In the genomic region with DNA sequence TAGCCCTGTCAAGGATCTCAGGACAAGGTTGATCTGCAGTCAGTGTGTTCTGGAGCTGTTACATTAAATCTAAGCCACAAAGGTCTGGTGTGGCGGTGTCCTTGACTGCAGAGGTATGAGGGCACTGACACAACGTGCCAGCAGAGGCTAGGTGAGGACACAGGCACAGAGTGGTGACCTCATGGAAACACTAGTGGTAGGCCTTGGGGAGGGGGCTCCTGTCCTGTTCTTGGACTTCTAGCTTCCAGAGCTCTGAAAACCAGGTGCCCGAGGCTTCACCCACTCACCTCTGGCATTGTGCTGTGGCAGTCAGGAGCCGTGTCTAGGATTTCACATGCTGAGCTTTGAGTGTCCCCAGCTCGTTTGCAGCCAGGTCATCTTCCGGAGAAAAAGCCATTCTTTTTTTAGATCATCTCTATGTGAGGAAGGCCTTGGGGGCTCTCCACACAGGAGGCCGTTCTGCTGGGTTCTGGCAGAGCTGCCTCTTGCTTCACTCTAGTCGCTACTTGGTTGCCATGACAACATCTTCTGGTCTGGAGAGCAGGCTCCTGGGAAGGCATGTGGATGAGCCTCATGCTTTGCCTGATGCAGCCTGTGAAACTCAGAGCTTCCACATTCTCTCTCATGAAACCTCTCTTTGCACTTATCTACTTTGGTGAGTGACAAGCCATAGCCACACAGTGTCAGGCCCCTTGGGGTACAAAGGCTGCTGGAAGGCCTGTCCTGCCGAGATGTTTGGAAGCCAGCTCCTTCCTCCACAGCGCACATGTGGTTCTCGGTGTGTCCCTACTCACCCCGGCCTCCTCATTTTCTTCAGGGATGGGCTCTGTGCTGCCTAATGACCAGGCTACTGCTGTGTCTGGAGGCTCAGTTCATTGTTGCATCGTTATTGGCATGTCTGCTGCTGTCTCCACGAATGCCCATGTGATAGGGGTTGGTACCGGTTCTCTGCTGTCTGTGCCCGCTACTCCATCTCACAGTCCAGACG, we compare ENCODE assay signal across 9 mouse cellular contexts. TPM values are rescaled to one million over a fixed set of nuclear protein-coding genes. Genes with fewer than 3 reads are reported as not detected.
A peak's percentile ranks its signal among the peaks of the same experiment; 100 is the strongest.
DNase-seq lines count a peak whose midpoint lies in the region; ATAC-seq lines count a peak whose summit lies in the region.
"Had no signal": no experiment of that assay in that cellular context is flagged by ENCODE, and none has a peak within 500 bp of the region (broad histone marks: within the 10 kb centered on the region; RNA-seq: fewer than 3 reads in every experiment).

No protein-coding gene starts in this region.

- DNase-seq in layer of hippocampus, adult 18-20 months (ENCODE audit: low spot score in 2 of 2), result peak; percentile 63 to 73
- no peak for DNase-seq in layer of hippocampus, adult 9-10 months (ENCODE audit: low spot score)
- peak; percentile 59 to 61 for DNase-seq in cerebellum, postnatal 14 days
- peak; percentile 29 for DNase-seq in heart, postnatal 4 days
- no peak for DNase-seq in thymus, postnatal 36 days

- H3K9me3 ChIP-seq in neural tube, embryonic 14.5 days (ENCODE audit: control insufficient read depth, low read length), result no peaks in the 10 kb centered on the region
- H3K9me3 ChIP-seq in liver, embryonic 12.5 days (replicated peaks), result no peaks in the 10 kb centered on the region

- peaks cover 9% of the 10 kb centered on the region; the same call in 1 of the 2 replicates for H3K4me1 ChIP-seq in neural tube, embryonic 14.5 days (ENCODE audit: control insufficient read depth, insufficient read depth, low read length)
- no peaks in the 10 kb centered on the region for H3K4me1 ChIP-seq in liver, embryonic 12.5 days

- no peaks in the 10 kb centered on the region for H3K27me3 ChIP-seq in neural tube, embryonic 14.5 days (ENCODE audit: control insufficient read depth, insufficient read depth, low read length)
- H3K27me3 ChIP-seq in liver, embryonic 12.5 days (replicated peaks), result no peaks in the 10 kb centered on the region

- H3K4me3 ChIP-seq in neural tube, embryonic 14.5 days (ENCODE audit: low read depth, low read length), result no peak overlapping the region
- no peak overlapping the region for H3K4me3 ChIP-seq in liver, embryonic 12.5 days

- H3K9ac ChIP-seq in neural tube, embryonic 14.5 days (replicated peaks; ENCODE audit: low read depth, low read length), result no peak overlapping the region
- H3K9ac ChIP-seq in liver, embryonic 12.5 days, result no peak overlapping the region

- H3K36me3 ChIP-seq in neural tube, embryonic 14.5 days (ENCODE audit: control insufficient read depth, insufficient read depth, low read length), result no peaks in the 10 kb centered on the region; the same call in 1 of the 2 replicates
- H3K36me3 ChIP-seq in liver, embryonic 12.5 days, result no peaks in the 10 kb centered on the region

- H3K4me2 ChIP-seq in neural tube, embryonic 14.5 days (ENCODE audit: low read depth, low read length), result no peak overlapping the region
- no peak overlapping the region for H3K4me2 ChIP-seq in liver, embryonic 12.5 days

- peak overlapping the region; percentile 53; the same call in 1 of the 2 replicates for H3K27ac ChIP-seq in neural tube, embryonic 14.5 days (ENCODE audit: low read depth, low read length)
- no peak overlapping the region for H3K27ac ChIP-seq in liver, embryonic 12.5 days

- peak; percentile 90 for ATAC-seq in neural tube, embryonic 14.5 days (ENCODE audit: low read depth)
- no peak for ATAC-seq in monocyte, adult 5-6 weeks (replicated peaks; ENCODE audit: insufficient number of reproducible peaks, low FRiP score, low TSS enrichment, poor library complexity, severe bottlenecking)
- ATAC-seq in liver, embryonic 12.5 days, result no peak

- 58% methylated on average over 17 of the region's 17 CpGs for WGBS in neural tube, embryonic 14.5 days
- WGBS in liver, embryonic 12.5 days (ENCODE audit: insufficient replicate concordance), result 59% methylated on average over 17 of the region's 17 CpGs

RNA-seq across cellular contexts. Expression of gene Wfs1, which starts 53.2 kb away (rescaled TPM):
- total RNA-seq in layer of hippocampus, adult 18-20 months (2021), result 100 to 1,000 TPM; 145 to 182 TPM
- 10 to 100 TPM; 26.3 to 27.7 TPM for total RNA-seq in heart, postnatal 4 days (2021)
- polyA plus RNA-seq in neural tube, embryonic 14.5 days (2014; fragmentation: Nextera tagmentation; extraction: Ambion mirVana), result 7.4 and 9.6 TPM in 2 replicates
- 1.2 to 2.3 TPM (median 2.1 TPM) in 3 replicates for total RNA-seq in monocyte, adult 5-6 weeks (2017)
- polyA plus RNA-seq in liver, embryonic 12.5 days (2016; fragmentation: Nextera tagmentation; extraction: Ambion mirVana), result 1.7 and 2.1 TPM in 2 replicates
- total RNA-seq: MEL had no signal

Comparison
In these comparisons a context has a peak if more than half of its experiments do, and no peak if none do; other contexts are left out.
1. DNase-seq: peak in layer of hippocampus, adult 18-20 months (2 of 2), cerebellum, postnatal 14 days (2 of 2) and heart, postnatal 4 days (single experiment); none in layer of hippocampus, adult 9-10 months (single experiment) and thymus, postnatal 36 days (0 of 2).